In genomic region chr13:48878534-48878933, GRCm38 (mm10) we compare ENCODE assay signal across 8 mouse cellular contexts. TPM values are rescaled to one million over a fixed set of nuclear protein-coding genes. Genes with fewer than 3 reads are reported as not detected.
DNase-seq lines count a peak whose midpoint lies in the region; ATAC-seq lines count a peak whose summit lies in the region.

No protein-coding gene starts in this region.

- ATAC-seq in inflammation-experienced regulatory T-cells, adult 6 months = peak; percentile 99
- peak; percentile 99 for ATAC-seq in megakaryocyte-erythroid progenitor cell, adult 5-6 weeks (replicated peaks; ENCODE audit: low FRiP score, low TSS enrichment, poor library complexity, severe bottlenecking)

- intact Hi-C loops in gastrocnemius, postnatal 14 days (cut with DNase I; ENCODE audit: low total_unique reads) = no loop called here
- intact Hi-C loops in left cerebral cortex, postnatal 10 days (cut with DNase I) = loop anchor here (10.0 kb wide), 1 partner anchor 296 kb away; no protein-coding TSS in a partner anchor

- DNase-seq in adipocyte (ENCODE audit: low spot score) = peak; percentile 98
- DNase-seq in embryo, embryonic 10 days (ENCODE audit: low spot score) = peak; percentile 100
- DNase-seq in gastrocnemius, postnatal 14 days = peak; percentile 100
- peak; percentile 98 to 99 for DNase-seq in left cerebral cortex, postnatal 10 days (ENCODE audit: extremely low spot score in 1 of 2, low spot score in 2 of 2)
- DNase-seq in right cerebral cortex, postnatal 25 days = peak; percentile 98
- peak; percentile 96 to 99 for DNase-seq in urinary bladder, postnatal 4 days (ENCODE audit: low spot score in 2 of 2)

RNA-seq across cellular contexts. Expression of gene Phf2, which starts 7.6 kb away (rescaled TPM):
- total RNA-seq in gastrocnemius, postnatal 14 days (2021) = 10 to 100 TPM; 21.5 to 22.3 TPM
- polyA plus RNA-seq in inflammation-experienced regulatory T-cells, adult 6 months (2017; shearing (Covaris generic)) = 1 to 10 TPM; 2.4 to 3.7 (median 3.0) TPM
- 10 to 100 TPM; 26.0 to 26.2 TPM for total RNA-seq in left cerebral cortex, postnatal 10 days (2021)
- 25.2 and 26.1 TPM in 2 replicates for total RNA-seq in megakaryocyte-erythroid progenitor cell, adult 5-6 weeks (2014; fragmentation: Nextera tagmentation)
- 6.1 and 10.9 TPM in 2 replicates for total RNA-seq in megakaryocyte-erythroid progenitor cell, adult 5-6 weeks (2017)

Comparison
In these comparisons a context has a peak if more than half of its experiments do, and no peak if none do; other contexts are left out.
1. Peak in every context shown above with its lines: DNase-seq and ATAC-seq.